Mouse (Mus musculus): ENCODE measurements around the gene Efcc1. TPM values are rescaled to one million over a fixed set of nuclear protein-coding genes. Genes with fewer than 3 reads are reported as not detected.
"Not testable (repeated sequence)": the region's sequence is repeated elsewhere in the genome, so short reads cannot be mapped to it uniquely, and the experiment has no call there.

The Efcc1 gene
- polyA plus RNA-seq, 1 experiment from 2014 or later: 2.3 TPM

DNA sequence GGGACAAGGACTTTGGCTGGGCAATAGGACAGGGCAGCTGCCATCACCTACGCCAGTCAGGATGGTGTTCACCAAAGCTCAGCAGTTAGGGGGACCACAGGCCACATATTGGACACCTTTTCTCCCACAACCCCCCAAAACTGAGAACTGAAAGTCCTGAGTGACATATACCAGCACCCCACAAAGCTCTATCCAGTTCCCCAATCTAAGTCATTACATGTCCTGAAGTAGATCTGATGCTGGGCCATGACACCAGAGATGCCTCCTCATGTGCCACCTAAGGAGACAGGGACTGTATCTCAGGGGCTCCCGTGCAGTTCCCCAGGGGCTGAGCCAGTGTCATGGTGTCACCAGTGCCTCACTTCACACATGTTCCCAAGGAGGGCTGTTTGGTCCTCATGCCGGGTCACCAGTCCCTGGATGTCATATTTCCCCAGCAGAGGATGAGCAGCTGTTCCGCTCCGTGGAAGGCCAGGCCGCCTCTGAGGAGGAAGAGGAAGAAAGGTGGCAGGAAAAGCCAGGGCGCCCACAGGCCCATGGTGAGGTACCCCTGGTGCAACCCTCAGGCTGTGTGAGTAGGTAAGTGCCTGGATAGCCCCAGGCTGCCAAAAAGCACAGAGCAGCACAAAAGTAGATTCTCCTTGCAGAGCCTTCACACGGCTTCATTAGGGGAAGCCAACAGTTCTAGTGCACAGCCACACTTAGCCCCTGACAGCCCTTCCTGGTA, 19.7 kb downstream of the Efcc1 start:
- no peaks in the 10 kb centered on the region for H3K27me3 ChIP-seq (replicated peaks; ENCODE audit: control insufficient read depth, insufficient read depth, low read length)
- WGBS: 96% methylated on average over 8 of the region's 8 CpGs
- no peaks in the 10 kb centered on the region for H3K9me3 ChIP-seq (ENCODE audit: control insufficient read depth, low read length)
- ATAC-seq: no peak
- H3K4me1 ChIP-seq (replicated peaks; ENCODE audit: control insufficient read depth, insufficient read depth, low read length): no peaks in the 10 kb centered on the region
- no peaks in the 10 kb centered on the region for H3K36me3 ChIP-seq (ENCODE audit: control insufficient read depth, insufficient read depth)
- no peak overlapping the region for H3K4me3 ChIP-seq (replicated peaks; ENCODE audit: low read length)
- no peak overlapping the region for H3K27ac ChIP-seq (ENCODE audit: low read length)
- H3K4me2 ChIP-seq (ENCODE audit: low read length): no peak overlapping the region
- H3K9ac ChIP-seq (replicated peaks; ENCODE audit: low read depth, low read length): no peak overlapping the region

DNA sequence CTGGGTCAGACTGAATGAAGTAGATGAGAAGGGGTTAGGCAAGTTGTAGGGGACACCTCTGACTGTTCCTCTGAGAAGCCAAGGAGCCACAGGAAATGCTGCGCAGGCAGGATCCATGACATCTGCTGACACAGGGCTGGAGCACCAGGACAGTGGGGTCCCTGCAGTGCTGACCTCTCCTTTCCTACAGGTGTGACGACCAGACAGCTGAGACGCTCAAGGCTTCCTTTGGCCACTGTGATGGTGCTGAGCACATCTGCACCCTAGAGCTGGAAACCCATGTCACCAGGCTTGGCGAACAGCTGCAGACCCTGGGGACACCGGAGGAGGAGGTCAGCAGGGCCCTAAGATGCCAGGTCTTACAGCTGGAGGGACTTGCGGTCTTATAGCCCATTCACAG, 20.9 kb downstream of the Efcc1 start:
- no peak overlapping the region for H3K27ac ChIP-seq (ENCODE audit: low read length)
- no peaks in the 10 kb centered on the region for H3K4me1 ChIP-seq (replicated peaks; ENCODE audit: control insufficient read depth, insufficient read depth, low read length)
- no peak overlapping the region for H3K9ac ChIP-seq (replicated peaks; ENCODE audit: low read depth, low read length)
- no peak overlapping the region for H3K4me2 ChIP-seq (ENCODE audit: low read length)
- 94% methylated on average over 6 of the region's 6 CpGs for WGBS
- ATAC-seq: no peak
- H3K27me3 ChIP-seq (replicated peaks; ENCODE audit: control insufficient read depth, insufficient read depth, low read length): no peaks in the 10 kb centered on the region
- H3K4me3 ChIP-seq (replicated peaks; ENCODE audit: low read length): no peak overlapping the region
- no peaks in the 10 kb centered on the region for H3K9me3 ChIP-seq (ENCODE audit: control insufficient read depth, low read length)
- no peaks in the 10 kb centered on the region for H3K36me3 ChIP-seq (ENCODE audit: control insufficient read depth, insufficient read depth)

GRCm38 (mm10) chr6:87755196-87755595, 24.5 kb downstream of the Efcc1 start:
- 95% methylated on average over 4 of the region's 4 CpGs for WGBS
- no peak for ATAC-seq

GRCm38 (mm10) chr6:87756896-87757295, 26.2 kb downstream of the Efcc1 start:
- Histone ChIP-seq H3K36me3 (ENCODE audit: control insufficient read depth, insufficient read depth) (no peaks in the 10 kb centered on the region), H3K9me3 (ENCODE audit: control insufficient read depth, low read length) (no peaks in the 10 kb centered on the region), H3K4me2 (ENCODE audit: low read length) (no peak overlapping the region), H3K4me1 (replicated peaks; ENCODE audit: control insufficient read depth, insufficient read depth, low read length) (no peaks in the 10 kb centered on the region), H3K4me3 (replicated peaks; ENCODE audit: low read length) (no peak overlapping the region), H3K27ac (ENCODE audit: low read length) (no peak overlapping the region), H3K27me3 (replicated peaks; ENCODE audit: control insufficient read depth, insufficient read depth, low read length) (no peaks in the 10 kb centered on the region), H3K9ac (replicated peaks; ENCODE audit: low read depth, low read length) (no peak overlapping the region)
- WGBS: 94% methylated on average over 8 of the region's 8 CpGs
- no peak for ATAC-seq

More at GRCm38 (mm10) chr6:87755196-87755595, 24.5 kb downstream of the Efcc1 start:
- Histone ChIP-seq H3K4me3 (replicated peaks; ENCODE audit: low read length) (no peak overlapping the region), H3K27ac (ENCODE audit: low read length) (no peak overlapping the region), H3K9me3 (ENCODE audit: control insufficient read depth, low read length) (no peaks in the 10 kb centered on the region), H3K36me3 (ENCODE audit: control insufficient read depth, insufficient read depth) (no peaks in the 10 kb centered on the region), H3K4me1 (replicated peaks; ENCODE audit: control insufficient read depth, insufficient read depth, low read length) (no peaks in the 10 kb centered on the region), H3K9ac (replicated peaks; ENCODE audit: low read depth, low read length) (no peak overlapping the region), H3K27me3 (replicated peaks; ENCODE audit: control insufficient read depth, insufficient read depth, low read length) (no peaks in the 10 kb centered on the region), H3K4me2 (ENCODE audit: low read length) (no peak overlapping the region)

- H3K27me3 ChIP-seq (replicated peaks; ENCODE audit: control insufficient read depth, insufficient read depth, low read length): no peaks in the 10 kb centered on the region
- H3K27ac ChIP-seq (ENCODE audit: low read length): no peak overlapping the region
- H3K9me3 ChIP-seq (ENCODE audit: control insufficient read depth, low read length): no peaks in the 10 kb centered on the region
- H3K4me2 ChIP-seq (ENCODE audit: low read length): no peak overlapping the region
- no peaks in the 10 kb centered on the region for H3K36me3 ChIP-seq (ENCODE audit: control insufficient read depth, insufficient read depth)
- H3K9ac ChIP-seq (replicated peaks; ENCODE audit: low read depth, low read length): no peak overlapping the region
- H3K4me3 ChIP-seq (replicated peaks; ENCODE audit: low read length): no peak overlapping the region
- no peak for ATAC-seq
- 73% methylated on average over 3 of the region's 3 CpGs for WGBS
- no peaks in the 10 kb centered on the region for H3K4me1 ChIP-seq (replicated peaks; ENCODE audit: control insufficient read depth, insufficient read depth, low read length)
Observed at GRCm38 (mm10) chr6:87759404-87759803, 28.7 kb downstream of the Efcc1 start.

- H3K4me3 ChIP-seq (replicated peaks; ENCODE audit: low read length): no peak overlapping the region
- no peak overlapping the region for H3K9ac ChIP-seq (replicated peaks; ENCODE audit: low read depth, low read length)
- 73% methylated on average over 3 of the region's 3 CpGs for WGBS
Observed at GRCm38 (mm10) chr6:87759850-87760249, 29.2 kb downstream of the Efcc1 start.

DNA sequence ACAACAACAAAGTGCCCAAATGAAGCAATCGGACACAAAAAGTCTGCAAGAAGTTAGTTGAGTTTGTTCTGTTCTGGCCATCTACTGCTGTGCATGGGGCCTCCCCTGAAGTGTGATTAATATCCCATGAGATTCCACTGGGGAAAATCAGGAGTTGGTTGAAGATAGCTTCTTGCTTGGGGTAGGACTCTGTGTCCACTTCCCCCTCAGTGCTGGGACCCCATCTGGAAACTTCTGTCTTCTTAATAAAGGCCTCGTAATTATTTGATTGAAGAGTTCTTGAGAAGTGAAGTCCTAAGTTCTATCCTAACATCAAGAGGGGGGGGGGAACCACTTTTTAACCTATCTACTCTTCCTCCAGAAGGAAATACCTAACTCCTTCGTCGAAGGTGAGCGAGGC, 31.5 kb downstream of the Efcc1 start:
- Histone ChIP-seq H3K9ac (replicated peaks; ENCODE audit: low read depth, low read length) (no peak overlapping the region), H3K9me3 (ENCODE audit: control insufficient read depth, low read length) (no peaks in the 10 kb centered on the region), H3K4me3 (replicated peaks; ENCODE audit: low read length) (no peak overlapping the region), H3K36me3 (ENCODE audit: control insufficient read depth, insufficient read depth) (no peaks in the 10 kb centered on the region), H3K4me2 (ENCODE audit: low read length) (no peak overlapping the region), H3K4me1 (replicated peaks; ENCODE audit: control insufficient read depth, insufficient read depth, low read length) (no peaks in the 10 kb centered on the region), H3K27me3 (replicated peaks; ENCODE audit: control insufficient read depth, insufficient read depth, low read length) (no peaks in the 10 kb centered on the region), H3K27ac (ENCODE audit: low read length) (no peak overlapping the region)
- no peak for ATAC-seq
- 92% methylated on average over 5 of the region's 5 CpGs for WGBS

More at GRCm38 (mm10) chr6:87759850-87760249, 29.2 kb downstream of the Efcc1 start:
- Histone ChIP-seq H3K4me1 (replicated peaks; ENCODE audit: control insufficient read depth, insufficient read depth, low read length) (no peaks in the 10 kb centered on the region), H3K4me2 (ENCODE audit: low read length) (no peak overlapping the region), H3K9me3 (ENCODE audit: control insufficient read depth, low read length) (no peaks in the 10 kb centered on the region), H3K27ac (ENCODE audit: low read length) (no peak overlapping the region), H3K27me3 (replicated peaks; ENCODE audit: control insufficient read depth, insufficient read depth, low read length) (no peaks in the 10 kb centered on the region), H3K36me3 (ENCODE audit: control insufficient read depth, insufficient read depth) (no peaks in the 10 kb centered on the region)
- ATAC-seq: no peak

- no peak overlapping the region for H3K27ac ChIP-seq (ENCODE audit: low read length)
- no peak overlapping the region for H3K9ac ChIP-seq (replicated peaks; ENCODE audit: low read depth, low read length)
- no peaks in the 10 kb centered on the region for H3K27me3 ChIP-seq (replicated peaks; ENCODE audit: control insufficient read depth, insufficient read depth, low read length)
- WGBS: 63% methylated on average over 4 of the region's 4 CpGs
- H3K4me3 ChIP-seq (replicated peaks; ENCODE audit: low read length): no peak overlapping the region
- no peaks in the 10 kb centered on the region for H3K36me3 ChIP-seq (ENCODE audit: control insufficient read depth, insufficient read depth)
- H3K4me2 ChIP-seq (ENCODE audit: low read length): no peak overlapping the region
- ATAC-seq: no peak
- no peaks in the 10 kb centered on the region for H3K9me3 ChIP-seq (ENCODE audit: control insufficient read depth, low read length)
- no peaks in the 10 kb centered on the region for H3K4me1 ChIP-seq (replicated peaks; ENCODE audit: control insufficient read depth, insufficient read depth, low read length)
Observed at GRCm38 (mm10) chr6:87763376-87764280, 33.0 kb downstream of the Efcc1 start.

DNA sequence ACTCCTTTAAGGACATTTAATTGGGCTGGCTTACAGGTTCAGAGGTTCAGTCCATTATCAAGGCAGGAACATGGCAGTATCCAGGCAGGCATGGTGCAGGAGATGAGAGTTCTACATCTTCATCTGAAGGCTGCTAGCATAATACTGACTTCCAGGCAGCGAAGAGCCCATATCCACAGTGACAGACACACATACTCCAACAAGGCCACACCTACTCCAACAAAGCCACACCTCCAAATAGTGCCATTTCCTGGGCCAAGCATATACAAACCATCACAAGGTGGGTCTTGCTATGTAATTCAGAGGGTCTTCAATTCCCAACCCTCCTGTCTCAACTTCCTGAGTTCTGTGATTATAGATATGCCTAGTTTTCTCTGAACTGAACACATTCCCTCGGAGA, 33.6 kb downstream of the Efcc1 start:
- H3K9ac ChIP-seq (replicated peaks; ENCODE audit: low read depth, low read length); H3K27me3 ChIP-seq (replicated peaks; ENCODE audit: control insufficient read depth, insufficient read depth, low read length); H3K4me3 ChIP-seq (replicated peaks; ENCODE audit: low read length); H3K4me2 ChIP-seq (ENCODE audit: low read length); H3K4me1 ChIP-seq (replicated peaks; ENCODE audit: control insufficient read depth, insufficient read depth, low read length); H3K36me3 ChIP-seq (ENCODE audit: control insufficient read depth, insufficient read depth); ATAC-seq; H3K9me3 ChIP-seq (ENCODE audit: control insufficient read depth, low read length); H3K27ac ChIP-seq (ENCODE audit: low read length): not testable (repeated sequence)
- 94% methylated on average over 2 of the region's 2 CpGs for WGBS
